Mouse (Mus musculus) urinary bladder, adult 18-20 months (tissue): ENCODE measurements around the gene Schip1.

ENCODE experiments used
- DNase-seq, 2 experiments: peaks; one replicate each; pipeline ENCODE4 v3.0.0; 2022; ENCODE audit warnings: low spot score in 2 of 2, mixed read lengths in 2 of 2

Schip1 gene

DNA sequence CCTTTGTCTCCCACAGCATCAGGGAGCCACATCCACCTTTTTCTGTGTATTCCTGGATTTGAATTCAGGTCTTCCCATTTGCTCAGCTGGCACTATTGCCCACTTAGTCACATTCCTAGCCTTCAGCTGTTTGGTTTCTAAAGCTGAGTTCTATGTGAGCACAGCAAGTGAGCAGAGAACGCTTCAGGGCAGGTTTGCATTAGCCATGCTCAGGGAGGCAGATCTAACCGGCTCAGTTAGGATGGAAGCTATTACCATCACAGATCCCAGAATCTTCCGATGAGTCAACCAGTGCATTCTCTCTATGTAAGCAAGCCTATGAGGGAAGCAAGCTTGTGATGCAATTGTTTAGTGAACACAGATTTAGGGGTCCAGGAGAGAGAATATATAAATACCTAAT is 320.9 kb downstream of the Schip1 start:
- DNase-seq = no peak

DNA sequence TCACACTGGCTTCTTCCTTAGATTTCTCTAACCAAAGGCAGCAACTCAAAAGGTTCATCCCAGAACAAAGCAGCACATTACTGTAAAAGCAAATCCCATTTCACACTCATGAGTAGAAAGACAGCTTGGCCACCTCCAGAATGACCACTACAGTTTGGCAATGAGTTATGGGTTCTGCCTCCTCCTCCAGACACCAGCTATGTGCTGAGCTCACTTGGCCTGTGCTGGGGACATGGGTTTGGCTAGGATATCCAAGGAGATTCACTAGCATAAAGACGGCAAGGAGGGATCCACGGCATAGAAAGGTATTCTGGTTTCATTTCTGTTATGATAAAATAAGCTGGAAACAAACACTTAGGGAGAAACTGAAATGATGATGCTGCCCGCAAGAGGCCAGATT is 323.4 kb downstream of the Schip1 start:
- no peak for DNase-seq

DNA sequence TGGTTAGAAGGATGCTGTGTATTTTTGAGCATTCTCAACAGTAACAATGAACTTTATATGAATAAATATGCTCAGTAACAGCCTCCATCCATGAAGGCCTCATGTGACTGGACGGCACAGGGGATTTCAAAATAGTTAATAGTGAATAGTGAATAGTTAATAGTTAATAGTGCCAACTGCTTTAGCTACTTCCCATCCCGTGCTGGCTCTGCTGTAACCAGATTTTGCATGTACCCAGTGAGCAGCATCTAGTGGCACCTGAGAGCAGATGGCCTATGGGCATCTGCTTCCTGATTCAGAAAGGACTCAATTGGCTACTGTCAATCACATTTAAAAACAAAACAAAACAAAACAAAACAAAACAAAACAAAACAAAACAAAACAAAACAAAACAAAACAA is 329.0 kb downstream of the Schip1 start:
- DNase-seq = no peak

DNA sequence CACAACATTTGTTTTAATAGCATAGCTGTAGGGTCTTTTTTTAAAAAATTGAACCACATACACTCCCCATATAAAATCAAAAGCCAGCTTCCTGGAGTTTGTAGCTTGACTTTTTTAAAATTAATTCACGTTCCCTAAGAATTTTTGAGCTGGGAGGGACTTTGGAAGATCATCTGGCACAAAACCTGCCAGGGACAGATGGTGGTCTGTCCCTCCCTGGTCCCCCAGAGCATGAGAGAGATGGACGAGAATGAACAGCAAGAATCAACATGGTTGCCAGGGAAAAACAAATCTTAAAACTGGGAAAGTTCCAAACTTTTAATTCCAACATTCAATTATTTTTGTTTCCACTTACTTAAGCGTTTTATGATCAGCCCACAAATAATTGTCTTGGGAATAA is 334.1 kb downstream of the Schip1 start:
- DNase-seq = no peak

DNA sequence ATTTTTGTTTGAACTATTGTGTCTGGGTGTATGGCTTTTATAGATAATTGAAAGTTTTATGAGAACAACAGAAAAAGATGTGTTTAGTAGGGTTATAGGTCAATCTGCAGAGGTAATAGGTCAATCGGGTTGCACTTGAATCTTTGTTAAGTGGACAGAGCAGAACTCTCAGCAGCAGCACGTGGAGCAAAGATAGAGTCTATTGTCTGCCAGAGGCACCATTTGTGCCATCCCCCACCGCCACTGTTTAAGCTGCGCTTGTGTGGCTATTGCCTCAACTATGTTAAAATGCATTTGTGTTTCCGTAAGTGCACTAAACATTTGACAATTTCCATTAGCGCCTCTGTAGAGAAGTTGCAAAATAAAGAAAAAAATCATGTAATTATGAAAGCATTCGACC is 335.5 kb downstream of the Schip1 start:
- no peak for DNase-seq

DNA sequence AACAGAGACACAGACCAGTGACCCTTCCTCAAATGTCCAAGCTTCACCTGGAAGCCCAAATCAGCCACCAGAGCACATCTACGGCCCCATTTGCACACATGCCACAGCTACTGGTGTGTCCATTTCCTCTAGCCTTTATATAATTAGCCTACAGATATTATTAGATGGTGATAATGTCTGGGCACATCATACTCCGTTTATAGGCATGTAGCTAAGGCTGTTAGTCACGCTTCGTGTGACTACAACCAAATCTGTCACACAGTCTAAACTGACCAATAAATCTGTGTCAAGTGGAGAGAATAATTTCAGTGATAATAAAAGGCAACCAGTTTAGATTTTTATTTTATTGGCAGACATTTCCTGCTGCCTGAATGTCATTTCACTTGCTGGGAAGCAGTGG is 338.7 kb downstream of the Schip1 start:
- DNase-seq = no peak

DNA sequence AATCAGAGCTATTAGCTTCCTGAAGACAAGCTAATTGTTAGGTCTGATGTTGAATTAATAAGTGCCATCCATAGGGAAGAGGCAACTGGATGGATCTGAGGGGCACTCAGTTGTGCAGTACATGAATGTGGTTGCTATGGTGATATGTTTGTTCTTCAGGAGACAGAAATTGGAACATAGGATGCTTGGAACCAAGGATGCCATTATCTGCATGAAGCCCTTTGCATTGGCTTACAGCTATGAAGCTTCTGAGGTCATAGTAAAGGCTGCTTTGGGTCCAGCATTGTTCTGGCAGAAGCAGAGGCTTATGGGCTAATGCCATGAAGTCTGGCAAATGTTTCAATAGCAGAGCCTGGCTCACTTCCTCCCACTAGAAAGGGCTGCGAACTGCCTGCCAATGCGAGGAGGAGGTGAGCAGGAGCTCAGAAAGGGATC is 339.2 kb downstream of the Schip1 start:
- no peak for DNase-seq

DNA sequence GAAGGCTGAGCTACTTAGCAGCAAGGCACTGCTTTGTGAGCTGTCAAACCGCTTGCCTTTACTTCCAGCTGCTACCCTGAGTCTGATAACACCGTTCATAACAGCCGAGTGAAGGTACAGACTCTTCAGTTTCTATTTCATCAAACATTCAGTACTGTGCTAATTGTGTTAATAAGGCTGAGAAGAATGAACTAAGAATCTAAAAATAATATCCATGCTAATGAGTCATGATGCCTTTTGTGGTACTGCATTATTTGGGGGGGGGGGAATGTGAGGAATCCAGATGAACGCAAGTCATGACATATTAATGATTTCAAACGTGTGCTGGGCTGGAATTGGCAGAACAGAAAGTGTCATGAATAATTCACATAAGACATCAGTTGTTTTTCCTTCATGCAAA is 341.1 kb downstream of the Schip1 start:
- DNase-seq = no peak

DNA sequence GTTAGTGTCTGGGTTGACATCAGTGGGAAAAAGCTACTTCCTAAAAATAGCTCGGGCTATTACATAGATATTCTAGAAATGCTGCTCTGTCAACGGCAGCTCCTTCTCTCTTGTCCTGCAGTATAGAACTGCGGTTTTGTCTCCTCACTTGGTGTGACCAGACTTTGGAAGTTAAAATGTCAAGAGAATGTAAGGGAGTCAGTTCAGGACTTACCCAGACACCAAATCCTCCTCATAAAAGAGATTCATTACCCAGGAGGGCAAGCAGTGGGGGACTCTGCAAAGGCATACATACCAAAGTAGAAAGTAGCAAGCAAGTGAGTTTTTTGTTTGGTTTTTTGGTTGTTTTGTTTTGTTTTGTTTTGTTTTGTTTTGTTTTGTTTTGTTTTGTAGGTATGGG is 347.7 kb downstream of the Schip1 start:
- no peak for DNase-seq

DNA sequence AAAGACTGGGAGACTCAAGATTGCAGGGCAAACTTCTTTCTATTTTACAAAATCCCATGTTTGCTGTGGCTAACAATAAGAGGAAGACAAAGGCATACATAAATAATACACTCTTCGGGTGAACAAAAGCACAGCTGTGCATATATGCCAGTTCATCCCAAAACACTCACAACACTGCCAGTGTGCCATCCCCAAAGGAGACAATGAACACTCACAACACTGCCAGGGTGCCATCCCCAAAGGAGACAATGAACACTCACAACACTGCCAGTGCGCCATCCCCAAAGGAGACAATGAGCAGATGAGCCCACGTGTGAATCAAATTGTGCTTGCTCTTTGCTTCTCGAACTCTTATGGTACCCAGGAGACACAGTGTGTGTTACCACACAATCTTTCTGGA is 355.2 kb downstream of the Schip1 start:
- DNase-seq = no peak

DNA sequence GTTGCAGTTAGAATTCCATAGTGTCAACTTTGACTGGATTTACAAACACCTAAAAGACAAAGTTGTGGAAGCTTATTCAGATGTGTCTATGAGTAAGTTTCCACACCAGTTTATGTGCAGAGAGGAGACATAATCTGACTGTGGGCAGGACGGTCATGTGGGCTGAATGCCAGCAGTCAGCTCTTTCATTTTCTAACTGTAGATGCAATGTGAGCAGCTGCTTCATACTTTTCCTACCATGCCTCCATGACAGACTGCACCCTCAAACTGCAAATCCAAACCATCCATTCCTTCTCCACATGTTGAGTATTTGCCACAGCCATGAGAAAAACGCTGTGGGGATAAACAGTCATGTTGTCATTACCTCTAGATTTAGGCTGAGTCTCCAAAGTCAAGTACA is 356.3 kb downstream of the Schip1 start:
- no peak for DNase-seq

DNA sequence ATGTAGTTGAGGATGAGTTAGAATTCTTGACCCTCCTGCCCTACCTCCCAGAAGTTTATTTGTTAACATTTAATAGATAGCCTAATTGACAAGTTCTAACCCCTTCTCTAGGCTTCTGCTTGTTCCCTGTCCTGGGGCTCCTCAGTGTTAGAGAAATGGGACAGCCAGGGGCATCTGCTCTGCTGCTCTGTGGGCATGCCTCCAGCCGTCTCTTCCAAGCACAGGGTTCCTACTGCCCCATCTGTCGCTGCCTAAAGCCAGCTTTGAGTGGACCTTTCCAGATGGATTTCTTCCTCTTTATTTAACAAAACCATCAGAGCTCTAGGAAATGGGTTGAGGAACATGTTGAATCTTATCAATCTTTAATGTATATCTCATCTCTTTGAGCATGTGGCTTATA is 357.2 kb downstream of the Schip1 start:
- DNase-seq = no peak

DNA sequence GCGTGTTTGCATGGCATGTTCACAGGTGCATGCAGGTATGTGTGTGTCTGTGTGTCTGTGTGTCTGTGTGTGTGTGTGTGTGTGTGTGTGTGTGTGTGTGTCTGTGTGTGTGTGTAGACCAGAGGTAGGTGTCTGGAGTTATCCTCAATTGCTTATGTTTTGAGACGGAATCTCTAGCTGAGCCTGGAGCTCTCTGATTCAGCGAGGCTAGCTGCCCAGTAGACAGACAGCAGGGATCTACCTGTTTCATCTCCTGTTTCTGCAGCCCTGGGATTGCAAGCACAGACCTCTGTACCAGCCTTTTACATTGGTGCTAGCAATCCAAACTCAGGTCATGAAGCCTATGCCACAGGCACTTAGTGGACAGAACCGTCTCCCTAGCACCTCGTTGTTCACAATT is 363.5 kb downstream of the Schip1 start:
- no peak for DNase-seq

DNA sequence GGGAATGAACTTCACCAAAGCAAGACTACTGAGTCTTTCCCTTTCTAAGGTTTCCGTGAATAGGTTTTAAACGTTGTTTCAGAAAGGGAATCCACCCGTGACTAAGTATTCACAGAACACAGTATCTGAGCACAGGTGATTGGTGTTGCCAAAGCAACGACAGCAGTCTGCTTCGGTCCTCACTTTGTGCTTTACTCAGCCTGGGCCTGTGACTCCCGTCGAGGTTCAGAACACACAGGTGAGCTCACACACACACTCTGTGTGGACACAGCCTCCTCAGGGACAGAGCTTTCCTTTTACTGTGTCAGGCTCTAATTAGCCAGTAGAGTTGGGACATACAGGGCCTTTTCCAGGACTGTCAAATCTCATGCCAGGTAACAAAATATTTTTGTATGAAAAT is 369.8 kb downstream of the Schip1 start:
- DNase-seq = no peak

DNA sequence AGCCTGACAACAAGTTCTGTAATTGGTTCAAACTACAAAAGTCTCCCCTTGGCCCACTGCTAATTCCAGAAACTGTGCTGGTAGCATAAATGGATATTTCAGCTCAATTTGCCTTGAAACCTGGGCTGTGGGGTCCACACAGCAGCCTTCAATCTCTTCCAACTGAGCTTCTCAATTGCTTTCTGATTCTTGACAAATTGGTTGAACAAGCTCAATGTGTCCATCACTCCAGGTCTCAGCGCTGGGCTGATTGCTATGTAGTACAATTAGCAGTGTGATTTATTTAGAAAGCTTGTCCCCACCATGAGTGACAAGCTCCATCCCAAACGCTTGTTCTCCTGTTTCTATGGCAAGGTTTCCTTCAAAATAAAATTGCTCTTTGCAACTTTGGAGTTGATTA is 370.3 kb downstream of the Schip1 start:
- no peak for DNase-seq

DNA sequence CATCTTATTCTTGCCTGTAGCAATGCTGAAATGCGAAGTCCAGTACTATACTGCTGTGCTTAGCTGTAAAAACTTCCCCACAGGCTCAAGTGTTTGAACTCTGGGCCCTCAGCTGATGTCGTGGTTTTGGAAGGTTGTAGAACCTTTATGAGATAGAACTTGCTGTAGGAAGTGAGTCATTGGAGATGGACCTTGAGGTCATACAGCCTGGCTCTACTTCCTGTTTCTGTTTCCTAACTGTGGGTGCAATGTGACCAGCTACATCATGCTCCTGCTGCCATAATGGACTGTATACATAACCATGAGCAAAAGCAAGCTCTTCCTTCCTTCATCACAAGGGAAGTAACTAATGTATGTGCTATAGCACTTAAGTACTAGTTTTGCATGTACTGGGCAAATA is 383.9 kb downstream of the Schip1 start:
- DNase-seq = no peak

DNA sequence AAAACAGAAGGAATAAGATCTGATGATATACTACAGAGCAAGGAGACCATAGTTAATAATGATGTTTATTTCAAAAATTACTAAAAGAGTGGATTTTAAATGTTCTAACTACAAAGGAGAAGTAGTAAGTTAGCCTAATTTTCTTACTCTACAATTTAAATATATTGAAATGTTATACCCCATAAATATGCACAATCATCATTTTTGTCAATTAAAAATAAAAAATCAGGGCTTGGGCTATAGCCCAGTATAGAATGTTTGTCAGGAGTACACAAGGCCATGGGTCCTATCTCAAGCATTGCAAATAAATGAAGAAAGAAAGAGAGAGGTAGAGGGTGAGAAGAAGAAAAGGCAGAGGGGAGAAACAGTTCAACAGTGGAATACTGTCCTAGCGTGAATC is 387.0 kb downstream of the Schip1 start:
- DNase-seq = no peak

DNA sequence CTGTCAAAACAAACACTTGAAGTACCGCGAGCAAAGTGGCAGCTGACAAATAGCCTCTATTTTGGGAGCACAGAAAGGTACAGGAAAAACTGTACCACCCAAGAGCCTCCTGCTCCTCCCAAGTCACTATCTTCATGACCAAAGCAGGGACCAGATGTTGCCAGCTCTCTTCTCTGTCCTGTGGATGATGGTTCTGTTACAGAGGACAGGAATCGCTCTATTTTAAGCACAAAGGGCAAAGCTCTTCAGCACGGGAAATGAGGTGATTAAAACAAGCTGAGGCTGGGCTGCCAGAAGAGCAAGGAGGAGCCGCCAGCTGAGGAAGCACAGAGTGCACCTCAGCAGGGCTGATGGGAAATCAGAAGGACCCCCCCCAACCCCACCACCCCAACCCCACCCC is 388.7 kb downstream of the Schip1 start:
- DNase-seq = no peak

DNA sequence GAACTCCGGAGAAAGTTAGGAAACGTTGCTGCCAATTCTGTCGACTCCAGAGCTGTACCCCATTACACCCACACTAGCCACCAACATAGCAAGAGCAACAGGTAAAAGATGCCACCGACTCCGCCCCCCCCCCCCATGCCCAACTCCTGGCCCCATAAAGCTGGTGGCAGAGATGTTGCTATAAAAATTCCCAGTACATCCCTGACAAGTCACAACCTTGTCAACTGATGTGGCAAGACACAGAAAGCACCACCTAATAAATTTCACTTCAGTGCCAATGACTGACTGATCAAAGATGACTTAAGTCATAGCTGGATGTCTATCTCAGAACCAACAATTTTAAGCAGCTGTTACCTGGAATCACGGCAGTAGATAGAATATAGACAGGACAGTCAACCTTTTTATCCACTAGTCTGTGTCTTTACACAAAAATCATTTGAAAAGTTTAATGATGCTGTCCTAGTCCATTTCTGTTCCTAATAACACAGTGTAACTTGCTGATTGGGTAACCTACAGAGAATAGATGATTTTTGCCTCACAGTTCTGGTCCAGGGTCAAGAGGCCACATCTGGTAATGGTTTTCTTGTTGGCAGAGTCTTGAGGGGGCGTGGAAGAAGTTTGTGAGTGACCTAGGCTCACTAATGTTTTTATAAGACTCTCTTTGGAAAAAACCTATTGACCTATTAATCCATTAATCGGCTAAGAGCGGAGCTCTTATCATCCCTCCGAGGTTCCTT is 389.3 kb downstream of the Schip1 start:
- no peak for DNase-seq

DNA sequence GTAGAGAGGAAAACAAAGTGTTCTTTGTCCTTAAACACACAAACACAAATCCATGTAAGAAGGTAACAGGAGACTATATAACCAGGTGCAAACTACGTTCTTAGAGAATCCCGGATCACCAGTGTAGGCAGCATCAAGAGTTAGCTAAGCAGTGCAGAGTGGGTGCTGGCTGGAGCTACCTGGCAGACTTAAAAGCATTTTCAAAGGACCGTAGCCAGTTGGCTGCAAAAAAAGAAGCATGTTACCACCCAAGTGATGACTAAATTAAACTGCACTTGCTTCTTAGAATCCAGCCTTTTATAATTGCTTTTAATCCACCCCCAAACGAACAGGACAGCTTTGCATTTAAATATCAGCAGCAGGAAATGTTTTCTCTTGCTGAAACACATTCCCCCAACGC is 402.0 kb downstream of the Schip1 start:
- no peak for DNase-seq

DNA sequence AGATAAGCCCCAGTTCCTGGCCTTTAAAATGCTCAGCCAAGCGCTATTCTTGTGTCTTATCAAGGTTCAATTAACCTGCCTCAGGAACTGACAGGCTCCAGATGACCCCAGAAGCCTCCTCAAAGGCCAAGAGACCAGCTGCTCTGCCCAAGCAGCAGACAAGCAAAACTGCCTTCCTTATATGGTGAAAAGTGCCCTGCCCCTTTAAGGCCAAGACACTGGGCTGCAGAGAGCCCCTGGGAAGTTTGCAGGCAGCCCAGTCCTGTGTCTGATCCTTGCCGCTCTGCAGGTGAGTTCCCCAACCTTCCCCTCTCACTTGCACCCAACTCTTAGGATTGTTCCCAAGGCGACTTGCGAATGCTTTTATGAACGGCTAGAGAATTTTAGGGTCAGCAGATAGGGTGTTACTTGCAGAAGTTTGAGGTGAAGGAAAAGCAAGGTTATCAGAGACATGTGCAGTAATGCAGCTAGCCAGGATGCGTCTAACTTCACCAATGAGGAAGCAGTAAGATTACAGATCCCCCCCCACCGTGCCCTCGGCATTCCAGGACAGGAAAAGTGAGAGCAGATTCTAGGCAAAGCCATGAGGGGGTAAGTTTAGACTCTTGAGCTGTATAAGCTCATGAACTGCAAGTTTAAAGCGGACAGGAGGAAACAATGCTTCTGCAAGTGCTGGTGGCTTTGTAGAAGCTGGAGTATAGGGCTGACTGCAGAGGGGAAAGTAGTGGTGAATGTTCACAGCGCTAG is 403.5 kb downstream of the Schip1 start:
- DNase-seq = no peak

DNA sequence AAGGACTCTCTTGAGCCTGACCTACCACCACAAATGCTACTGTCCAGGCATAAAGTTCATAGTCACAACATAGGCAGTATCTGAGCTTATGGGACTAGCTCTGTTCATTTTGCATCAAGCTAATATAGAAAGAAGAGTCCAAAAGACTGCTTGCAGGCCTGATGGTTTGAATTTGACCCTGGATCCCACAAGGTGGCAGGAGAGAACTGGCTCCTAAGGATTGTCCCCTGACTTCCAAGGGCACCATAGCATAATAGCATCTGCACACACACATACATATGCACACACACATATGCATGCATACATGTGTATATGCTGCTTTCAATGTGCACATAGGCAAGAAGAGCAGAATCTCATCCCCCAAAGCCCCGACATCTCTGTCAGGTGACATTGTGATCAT is 405.0 kb downstream of the Schip1 start:
- no peak for DNase-seq

DNA sequence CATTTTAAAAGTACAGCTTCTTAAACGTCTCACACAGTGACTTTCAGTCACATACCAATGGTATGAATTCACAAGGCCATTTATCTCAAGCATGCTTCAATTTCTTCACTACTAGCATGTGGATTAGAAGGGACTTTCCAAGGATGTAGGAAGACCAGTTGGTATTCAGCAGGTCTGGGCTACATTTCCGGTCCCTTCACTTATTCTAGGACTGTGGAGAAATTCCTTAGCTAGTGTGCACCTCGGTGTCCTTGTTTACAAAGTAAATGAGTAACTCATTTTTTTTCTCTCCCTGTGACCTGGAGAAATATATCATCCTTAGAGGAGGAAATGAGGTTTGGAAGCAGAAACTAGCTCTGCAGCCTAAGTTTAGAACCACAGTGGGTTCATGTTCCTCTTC is 405.5 kb downstream of the Schip1 start:
- DNase-seq = no peak

DNA sequence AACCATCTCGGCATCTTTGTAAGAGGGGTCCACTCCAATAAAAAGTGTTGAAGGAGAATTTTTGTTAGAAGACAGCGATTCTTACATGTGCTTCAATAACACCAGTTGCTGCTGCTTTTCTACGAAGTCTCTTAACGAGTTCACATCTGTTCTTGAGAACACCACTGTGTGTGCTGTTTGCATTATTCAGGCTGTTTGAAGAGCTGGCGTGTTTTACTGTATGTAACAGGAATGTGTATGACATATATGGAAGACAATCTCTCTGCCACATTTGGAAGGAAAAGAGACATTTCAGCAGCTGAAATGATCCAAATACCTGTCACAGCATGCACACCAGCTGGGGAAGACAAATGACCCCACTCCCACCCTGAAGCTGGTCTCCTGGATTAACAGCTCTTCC is 406.0 kb downstream of the Schip1 start:
- DNase-seq = no peak
